Mouse (Mus musculus): ENCODE data around the gene Myof.

The Myof gene

GRCm38 (mm10) chr19:37946696-37947095, 96.7 kb downstream of the Myof start:
- no peak for DNase-seq (ENCODE audit: low spot score in 2 of 2)

- DNase-seq (ENCODE audit: low spot score in 2 of 2) = no peak
Measured at GRCm38 (mm10) chr19:37946053-37946452, 97.3 kb downstream of the Myof start.

GRCm38 (mm10) chr19:37939203-37939602, 104.2 kb downstream of the Myof start:
- no peak for DNase-seq (ENCODE audit: low spot score in 2 of 2)

- no peak for DNase-seq (ENCODE audit: low spot score in 2 of 2)
Measured at GRCm38 (mm10) chr19:37937092-37937491, 106.3 kb downstream of the Myof start.

- no peak for DNase-seq (ENCODE audit: low spot score in 2 of 2)
Measured at GRCm38 (mm10) chr19:37934640-37935039, 108.7 kb downstream of the Myof start.

GRCm38 (mm10) chr19:37932198-37932597, 111.2 kb downstream of the Myof start:
- no peak for DNase-seq (ENCODE audit: low spot score in 2 of 2)

GRCm38 (mm10) chr19:37927911-37928310, 115.5 kb downstream of the Myof start:
- DNase-seq (ENCODE audit: low spot score in 2 of 2) = no peak

- no peak for DNase-seq (ENCODE audit: low spot score in 2 of 2)
Measured at GRCm38 (mm10) chr19:37925323-37925722, 118.1 kb downstream of the Myof start.

- DNase-seq (ENCODE audit: low spot score in 2 of 2) = no peak
Measured at GRCm38 (mm10) chr19:37924266-37924665, 119.1 kb downstream of the Myof start.

GRCm38 (mm10) chr19:37921098-37921497, 122.3 kb downstream of the Myof start:
- DNase-seq (ENCODE audit: low spot score in 2 of 2) = no peak

- DNase-seq (ENCODE audit: low spot score in 2 of 2) = no peak
Measured at GRCm38 (mm10) chr19:37918515-37918932, 124.9 kb downstream of the Myof start.

GRCm38 (mm10) chr19:37914261-37914660, 129.1 kb downstream of the Myof start:
- no peak for DNase-seq (ENCODE audit: low spot score in 2 of 2)

GRCm38 (mm10) chr19:37912501-37912900, 130.9 kb downstream of the Myof start:
- DNase-seq (ENCODE audit: low spot score in 2 of 2) = no peak

- no peak for DNase-seq (ENCODE audit: low spot score in 2 of 2)
Measured at GRCm38 (mm10) chr19:37909830-37910261, 133.5 kb downstream of the Myof start.

GRCm38 (mm10) chr19:37907451-37908320, 135.7 kb downstream of the Myof start:
- DNase-seq (ENCODE audit: low spot score in 2 of 2) = no peak

- DNase-seq (ENCODE audit: low spot score in 2 of 2) = no peak
Measured at GRCm38 (mm10) chr19:37906916-37907315, 136.5 kb downstream of the Myof start.

GRCm38 (mm10) chr19:37896081-37896480, 147.3 kb downstream of the Myof start:
- no peak for DNase-seq (ENCODE audit: low spot score in 2 of 2)

GRCm38 (mm10) chr19:37891006-37891405, 152.4 kb downstream of the Myof start:
- DNase-seq (ENCODE audit: low spot score in 2 of 2) = no peak

- DNase-seq (ENCODE audit: low spot score in 2 of 2) = peak; percentile 14 to 42
Measured at GRCm38 (mm10) chr19:37886355-37887120, 156.8 kb downstream of the Myof start.

GRCm38 (mm10) chr19:37881431-37882081, 161.8 kb downstream of the Myof start:
- no peak for DNase-seq (ENCODE audit: low spot score in 2 of 2)

- DNase-seq (ENCODE audit: low spot score in 2 of 2) = no peak
Measured at GRCm38 (mm10) chr19:37877511-37878167, 165.7 kb downstream of the Myof start.
